Mouse (Mus musculus): ENCODE measurements around the gene Laptm5. TPM values are rescaled to one million over a fixed set of nuclear protein-coding genes. Genes with fewer than 3 reads are reported as not detected.

The Laptm5 gene
- total RNA-seq (2021) = 1 to 10 TPM; 8.0 to 8.1 TPM
- long read RNA-seq, experiment 1, transcript Laptm5-207 (8 exons, 2,600 nt) = major isoform, 5 of 7 reads
- long read RNA-seq, experiment 1, partial matches to known transcripts = 1 of 7 reads
- long read RNA-seq, experiment 1, other reads (novel, unspliced or antisense) = 1 of 7 reads
- long read RNA-seq, experiment 2, transcript Laptm5-207 (8 exons, 2,600 nt) = major isoform, 5 of 7 reads
- long read RNA-seq, experiment 2, partial matches to known transcripts = 1 of 7 reads
- long read RNA-seq, experiment 2, other reads (novel, unspliced or antisense) = 1 of 7 reads

DNA sequence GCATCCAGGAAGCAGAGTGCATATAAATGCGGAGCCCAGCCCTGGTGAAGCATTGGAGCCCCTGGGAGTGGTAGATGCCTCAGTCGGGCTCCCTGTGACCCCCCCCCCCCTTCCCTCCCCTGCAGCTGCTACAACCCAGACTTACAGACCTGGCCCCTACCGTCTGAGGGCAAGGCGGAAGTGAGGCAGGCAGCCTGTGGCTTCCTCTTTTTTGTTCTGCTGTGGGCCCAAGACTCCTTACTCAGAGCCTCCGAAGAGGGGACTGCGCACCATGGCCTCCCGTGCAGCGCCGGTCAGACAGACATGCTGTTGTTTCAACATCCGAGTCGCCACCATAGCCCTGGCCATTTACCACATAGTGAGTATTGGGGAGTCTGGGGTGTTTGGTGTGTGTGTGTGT is at the start of gene Laptm5:
Gene Laptm5, plus strand, starts transcription at position 49 of the 400 bp plus-strand sequence.
- DNase-seq = no peak
- intact Hi-C loops (cut with DNase I; ENCODE audit: low total_unique reads) = no loop called here

DNA sequence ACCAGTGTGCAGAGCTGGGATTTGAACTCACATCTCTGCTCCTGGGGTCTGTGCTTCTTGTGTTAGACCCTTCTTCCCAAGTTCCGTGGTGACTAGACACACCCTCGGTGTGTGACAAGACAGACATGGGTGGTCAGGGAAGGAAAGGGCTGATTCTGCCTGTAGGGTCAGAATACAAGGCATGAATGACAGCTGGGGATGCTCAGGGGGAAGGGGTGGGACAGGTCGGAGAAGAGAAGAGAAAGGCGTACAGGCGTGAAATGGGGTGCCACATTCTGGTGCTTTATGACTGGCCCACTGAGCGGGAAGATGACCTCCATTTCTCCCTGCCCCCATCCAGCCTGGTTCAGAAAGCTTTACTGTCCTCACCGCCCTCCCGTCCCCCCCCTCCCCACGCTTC is 47.5 kb upstream of the Laptm5 start:
- no peak for DNase-seq
- intact Hi-C loops (cut with DNase I; ENCODE audit: low total_unique reads) = no loop called here

DNA sequence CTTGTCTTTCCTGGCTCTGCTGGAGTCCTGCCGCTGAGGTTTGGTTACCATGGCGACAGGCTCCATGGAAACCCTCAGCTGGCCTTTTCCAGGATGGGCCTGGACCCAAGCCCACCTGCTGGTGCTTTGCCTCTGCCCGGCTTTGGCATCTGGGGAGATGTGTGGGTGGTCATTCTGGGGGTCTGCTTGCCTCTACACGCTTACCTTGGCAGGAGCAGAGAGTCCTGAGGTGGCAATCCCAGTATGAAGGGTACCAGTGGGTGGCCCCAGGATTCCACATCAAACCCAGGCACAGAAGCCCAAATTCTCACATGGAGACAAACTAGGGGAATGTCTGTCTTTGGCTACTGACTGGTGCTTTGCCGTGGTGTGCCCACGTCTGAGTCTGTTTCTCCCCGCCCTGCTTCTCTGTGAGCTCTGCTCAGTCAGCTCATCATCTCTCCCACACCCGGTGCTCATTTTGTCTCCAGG is 47.0 kb upstream of the Laptm5 start:
- no peak for DNase-seq
- intact Hi-C loops (cut with DNase I; ENCODE audit: low total_unique reads) = no loop called here

DNA sequence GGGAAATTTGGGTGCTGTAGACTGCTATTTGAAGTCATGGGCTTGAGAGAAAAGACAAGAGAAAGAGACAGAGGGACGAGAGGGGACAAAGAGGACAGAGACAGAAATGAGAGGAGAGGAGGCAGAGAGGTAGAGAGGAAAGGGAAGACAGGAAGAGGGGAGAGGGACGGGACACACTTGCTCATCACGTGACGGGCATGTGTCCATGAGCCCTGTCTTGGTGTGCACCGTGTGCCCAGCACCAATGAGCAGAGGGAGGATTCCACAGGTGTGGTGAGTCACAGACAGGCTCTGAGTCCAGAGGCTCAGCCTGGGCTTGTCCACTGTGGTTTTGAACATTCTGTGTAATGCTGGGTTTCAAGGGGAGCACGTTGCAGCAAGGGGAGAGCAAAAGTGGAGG is 45.0 kb upstream of the Laptm5 start:
- no peak for DNase-seq

DNA sequence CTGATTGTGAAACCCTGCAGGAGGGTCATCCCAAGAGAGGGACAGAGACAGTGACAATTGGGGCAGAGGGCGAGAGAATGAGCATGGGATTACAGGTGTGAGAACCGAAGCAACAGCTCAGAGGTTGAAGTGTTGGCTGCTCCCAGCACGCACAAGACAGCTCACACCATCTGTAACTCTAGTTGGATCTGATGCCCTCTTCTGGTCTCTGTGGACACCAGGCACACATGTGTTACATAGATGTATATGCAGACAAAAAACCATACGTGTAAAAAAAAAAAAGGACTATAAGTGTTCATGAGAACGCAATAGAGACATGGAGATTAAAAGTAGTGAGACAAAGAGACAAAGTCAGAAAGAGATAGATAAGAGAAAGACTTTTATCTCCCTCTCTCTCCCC is 44.1 kb upstream of the Laptm5 start:
- DNase-seq = no peak
- intact Hi-C loops (cut with DNase I; ENCODE audit: low total_unique reads) = no loop called here

More for the DNA sequence above, 45.0 kb upstream of the Laptm5 start:
- intact Hi-C loops (cut with DNase I; ENCODE audit: low total_unique reads) = no loop called here

GRCm38 (mm10) chr4:130872414-130872813 is 40.5 kb upstream of the Laptm5 start:
- intact Hi-C loops (cut with DNase I; ENCODE audit: low total_unique reads) = no loop called here
- DNase-seq = no peak

GRCm38 (mm10) chr4:130873440-130873839 is 39.5 kb upstream of the Laptm5 start:
- intact Hi-C loops (cut with DNase I; ENCODE audit: low total_unique reads) = no loop called here
- no peak for DNase-seq

GRCm38 (mm10) chr4:130874601-130875000 is 38.3 kb upstream of the Laptm5 start:
- intact Hi-C loops (cut with DNase I; ENCODE audit: low total_unique reads) = no loop called here
- DNase-seq = peak; percentile 79

- DNase-seq = no peak
- intact Hi-C loops (cut with DNase I; ENCODE audit: low total_unique reads) = loop anchor here (5.0 kb wide), 1 partner anchor 84 kb away; the partner anchor contains the start of gene Sdc3
Measured at GRCm38 (mm10) chr4:130876016-130876726, 36.8 kb upstream of the Laptm5 start.

DNA sequence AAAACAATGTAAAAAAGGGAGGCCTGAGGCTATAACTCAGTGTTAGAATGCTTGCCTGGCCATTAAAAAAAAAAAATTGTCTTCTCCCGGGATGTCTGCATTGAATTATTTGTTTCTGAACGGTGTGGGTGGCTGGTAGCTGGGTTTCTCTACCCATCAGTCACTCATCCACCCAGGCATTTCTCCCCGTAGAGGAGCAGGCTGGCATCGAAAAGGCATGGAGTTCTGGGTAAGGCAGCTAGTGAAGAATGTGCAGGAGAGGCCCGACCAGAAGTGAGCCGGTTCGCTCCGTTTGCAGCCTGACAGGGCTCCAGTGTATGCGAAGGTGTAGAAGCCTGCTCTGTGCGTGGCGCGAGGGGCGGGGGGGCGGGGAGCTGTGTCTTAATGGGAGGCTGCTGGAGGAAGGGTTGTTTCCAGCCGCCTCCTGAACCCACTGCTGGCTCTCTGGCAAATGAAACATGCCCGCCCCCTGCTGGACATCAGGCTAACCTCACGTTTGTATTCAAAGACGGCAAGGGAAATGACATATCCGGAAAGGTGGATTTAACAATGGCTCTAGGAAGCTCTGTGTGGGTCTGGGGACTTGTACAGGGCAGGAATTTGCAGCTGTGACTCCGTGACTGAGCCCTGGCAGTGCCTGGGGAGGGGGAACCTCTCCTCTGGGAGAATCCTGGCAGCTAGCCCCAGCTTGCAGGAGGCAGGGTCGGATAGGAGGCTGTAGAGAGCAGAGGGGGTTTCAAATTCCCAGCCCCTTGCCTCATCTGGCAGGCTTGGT is 34.5 kb upstream of the Laptm5 start:
- intact Hi-C loops (cut with DNase I; ENCODE audit: low total_unique reads) = loop anchor here (5.0 kb wide), 1 partner anchor 86 kb away; the partner anchor contains the start of gene Sdc3

DNA sequence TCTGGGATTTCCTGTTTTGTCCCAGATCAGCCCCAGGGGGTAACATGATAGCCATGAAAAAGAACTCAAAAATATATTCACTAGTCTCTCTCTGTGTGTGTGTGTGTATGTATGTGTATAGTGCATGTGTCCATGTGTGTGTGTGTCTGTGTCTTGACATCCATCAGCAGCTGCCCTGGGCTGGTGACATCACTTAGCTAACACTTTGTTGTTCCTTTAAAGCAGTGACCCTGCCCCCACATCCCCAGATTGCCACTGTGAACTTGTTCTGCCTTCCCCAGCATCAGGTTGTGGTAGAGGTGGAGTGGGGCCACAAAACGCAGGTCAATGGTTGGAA is 33.9 kb upstream of the Laptm5 start:
- intact Hi-C loops (cut with DNase I; ENCODE audit: low total_unique reads) = loop anchor here (5.0 kb wide), 1 partner anchor 87 kb away; the partner anchor contains the start of gene Sdc3
- no peak for DNase-seq

More for the DNA sequence above, 34.5 kb upstream of the Laptm5 start:
- DNase-seq = peak; percentile 86

DNA sequence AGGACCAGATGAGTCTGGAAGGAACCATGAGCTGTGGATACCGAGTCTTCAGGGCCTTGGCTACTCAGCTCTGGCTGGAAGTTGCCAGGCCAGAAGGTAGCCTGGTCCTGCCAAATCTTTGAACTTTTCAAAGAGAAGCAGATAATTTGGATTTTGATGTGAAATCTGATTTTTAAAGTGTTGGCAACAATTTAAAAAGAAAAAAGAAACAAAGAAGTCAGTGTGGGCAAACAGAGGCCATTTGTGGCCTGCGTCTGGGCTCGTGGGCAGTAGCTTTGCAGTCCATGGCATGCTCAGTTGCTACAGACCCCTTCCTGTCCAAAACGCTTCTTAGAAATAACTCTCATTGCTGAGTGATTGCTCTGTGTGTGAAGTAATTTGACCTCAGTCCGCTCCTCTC is 31.6 kb upstream of the Laptm5 start:
- intact Hi-C loops (cut with DNase I; ENCODE audit: low total_unique reads) = no loop called here
- no peak for DNase-seq

- DNase-seq = no peak
- intact Hi-C loops (cut with DNase I; ENCODE audit: low total_unique reads) = no loop called here
Measured at GRCm38 (mm10) chr4:130882762-130883161, 30.2 kb upstream of the Laptm5 start.

GRCm38 (mm10) chr4:130883820-130884533 is 28.9 kb upstream of the Laptm5 start:
- DNase-seq = no peak
- intact Hi-C loops (cut with DNase I; ENCODE audit: low total_unique reads) = no loop called here

- intact Hi-C loops (cut with DNase I; ENCODE audit: low total_unique reads) = no loop called here
- DNase-seq = no peak
Measured at GRCm38 (mm10) chr4:130887148-130887745, 25.7 kb upstream of the Laptm5 start.

GRCm38 (mm10) chr4:130889777-130890510 is 23.0 kb upstream of the Laptm5 start:
- intact Hi-C loops (cut with DNase I; ENCODE audit: low total_unique reads) = no loop called here
- no peak for DNase-seq

- no peak for DNase-seq
- intact Hi-C loops (cut with DNase I; ENCODE audit: low total_unique reads) = no loop called here
Measured at GRCm38 (mm10) chr4:130890511-130890840, 22.4 kb upstream of the Laptm5 start.

- DNase-seq = peak; percentile 71
- intact Hi-C loops (cut with DNase I; ENCODE audit: low total_unique reads) = no loop called here
Measured at GRCm38 (mm10) chr4:130892001-130892587, 20.8 kb upstream of the Laptm5 start.

Data from gastrocnemius, postnatal 14 days (tissue).